Mouse (Mus musculus) left cerebral cortex, adult 11 months (tissue): ENCODE data around the gene Dph3.
"Not testable (repeated sequence)": the region's sequence is repeated elsewhere in the genome, so short reads cannot be mapped to it uniquely, and the experiment has no call there.

Source experiments
- DNase-seq: peaks from one replicate; pipeline ENCODE4 v3.0.0; 2022; ENCODE audit warnings: low spot score

Gene Dph3

GRCm38 (mm10) chr14:32085486-32086201 is at the start of gene Dph3:
Gene Dph3 (minus strand): TSS chr14:32085729.
- peak; percentile 98 for DNase-seq

DNA sequence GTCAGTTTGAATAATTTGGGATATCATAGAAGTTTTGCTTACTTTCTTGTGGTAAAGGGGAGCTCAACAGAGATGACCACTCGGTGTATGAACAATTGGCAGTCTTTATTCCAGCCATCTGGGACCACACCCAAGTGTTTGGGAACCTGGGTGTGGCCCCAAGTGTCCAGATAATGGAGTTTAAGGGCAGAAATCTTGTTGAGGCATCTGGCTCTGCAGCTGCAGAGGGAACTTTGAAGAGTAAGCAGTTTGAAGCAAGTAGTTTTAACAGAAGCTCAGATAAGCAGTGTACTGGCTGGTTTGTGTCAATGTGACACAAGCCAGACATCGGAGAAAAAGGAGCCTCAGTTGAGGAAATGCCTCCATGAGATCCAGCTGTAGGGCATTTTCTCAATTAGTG is 48.8 kb upstream of the Dph3 start:
- DNase-seq, result no peak

DNA sequence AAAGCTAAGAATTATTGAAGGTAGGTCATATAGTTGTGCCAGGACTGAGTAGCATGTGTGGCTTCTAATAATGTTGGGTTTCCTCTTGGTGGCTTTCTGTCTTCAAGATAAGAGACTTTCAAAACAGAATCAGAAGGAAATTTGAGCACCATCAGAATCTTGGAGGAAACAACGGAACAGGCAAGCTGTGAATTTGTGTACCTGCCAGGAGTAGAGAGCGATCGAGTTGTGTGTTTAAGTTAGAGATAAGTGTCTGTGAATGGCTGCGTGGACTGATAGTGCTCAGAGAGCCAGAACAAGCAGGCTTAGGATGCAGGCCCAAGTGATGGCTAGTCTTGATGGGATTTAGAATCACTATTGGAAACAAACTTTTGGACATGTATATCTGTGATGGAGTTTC is 46.3 kb upstream of the Dph3 start:
- no peak for DNase-seq

DNA sequence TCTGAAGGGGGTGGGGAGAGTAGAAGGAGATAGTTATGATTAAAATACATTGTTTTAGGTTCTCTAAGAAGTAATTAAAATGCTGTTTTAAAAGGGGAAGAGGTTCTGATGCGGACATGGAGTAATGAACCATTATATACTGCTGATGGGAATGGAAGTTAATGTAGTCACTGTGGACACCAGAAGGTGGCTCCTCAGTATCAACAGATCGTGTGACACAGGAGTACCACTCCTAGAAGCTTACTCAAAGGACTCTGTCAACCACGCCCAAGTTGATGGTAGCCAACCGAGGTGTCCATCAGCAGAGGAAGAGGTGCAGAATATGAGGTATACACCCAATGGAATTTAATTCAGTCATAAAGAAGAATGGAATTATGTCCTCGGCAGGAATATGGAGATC is 42.9 kb upstream of the Dph3 start:
- DNase-seq, result no peak

DNA sequence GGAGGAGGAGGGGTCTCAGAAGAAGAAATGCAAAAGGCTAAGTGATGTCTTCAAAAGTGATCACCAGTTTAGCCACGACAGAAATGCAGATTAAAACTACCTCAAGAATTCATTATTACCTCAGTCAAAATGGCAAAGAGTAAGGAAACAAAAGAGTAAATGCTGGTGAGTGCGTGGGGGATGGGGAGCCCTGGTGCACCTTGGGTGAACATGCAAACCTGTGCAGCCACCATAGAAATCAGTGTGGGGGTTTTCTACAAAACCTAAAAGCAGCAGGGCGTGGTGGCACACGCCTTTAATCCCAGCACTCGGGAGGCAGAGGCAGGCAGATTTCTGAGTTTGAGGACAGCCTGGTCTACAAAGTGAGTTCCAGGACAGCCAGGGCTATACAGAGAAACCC is 39.7 kb upstream of the Dph3 start:
- DNase-seq, result not testable (repeated sequence)

GRCm38 (mm10) chr14:32124261-32124660 is 38.7 kb upstream of the Dph3 start:
- DNase-seq, result no peak

DNA sequence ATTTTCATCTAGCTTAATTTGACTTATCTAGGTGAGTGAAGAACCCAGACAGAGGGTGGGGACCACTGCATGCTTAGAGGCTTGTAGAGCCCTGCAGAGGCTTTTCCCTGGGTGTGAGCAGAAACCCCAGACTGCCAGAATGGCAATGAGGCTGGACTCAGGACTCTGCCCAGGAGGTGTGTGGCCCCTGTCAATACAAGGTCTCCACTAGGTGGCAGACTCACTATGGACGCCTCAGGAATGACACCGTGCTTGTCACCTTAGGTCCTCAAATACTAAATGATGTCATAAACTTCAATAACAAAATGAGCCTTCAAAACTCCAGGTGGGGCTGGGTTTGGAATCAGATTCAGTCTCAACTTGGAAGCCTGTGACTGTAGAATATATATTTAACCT is 36.4 kb upstream of the Dph3 start:
- no peak for DNase-seq

DNA sequence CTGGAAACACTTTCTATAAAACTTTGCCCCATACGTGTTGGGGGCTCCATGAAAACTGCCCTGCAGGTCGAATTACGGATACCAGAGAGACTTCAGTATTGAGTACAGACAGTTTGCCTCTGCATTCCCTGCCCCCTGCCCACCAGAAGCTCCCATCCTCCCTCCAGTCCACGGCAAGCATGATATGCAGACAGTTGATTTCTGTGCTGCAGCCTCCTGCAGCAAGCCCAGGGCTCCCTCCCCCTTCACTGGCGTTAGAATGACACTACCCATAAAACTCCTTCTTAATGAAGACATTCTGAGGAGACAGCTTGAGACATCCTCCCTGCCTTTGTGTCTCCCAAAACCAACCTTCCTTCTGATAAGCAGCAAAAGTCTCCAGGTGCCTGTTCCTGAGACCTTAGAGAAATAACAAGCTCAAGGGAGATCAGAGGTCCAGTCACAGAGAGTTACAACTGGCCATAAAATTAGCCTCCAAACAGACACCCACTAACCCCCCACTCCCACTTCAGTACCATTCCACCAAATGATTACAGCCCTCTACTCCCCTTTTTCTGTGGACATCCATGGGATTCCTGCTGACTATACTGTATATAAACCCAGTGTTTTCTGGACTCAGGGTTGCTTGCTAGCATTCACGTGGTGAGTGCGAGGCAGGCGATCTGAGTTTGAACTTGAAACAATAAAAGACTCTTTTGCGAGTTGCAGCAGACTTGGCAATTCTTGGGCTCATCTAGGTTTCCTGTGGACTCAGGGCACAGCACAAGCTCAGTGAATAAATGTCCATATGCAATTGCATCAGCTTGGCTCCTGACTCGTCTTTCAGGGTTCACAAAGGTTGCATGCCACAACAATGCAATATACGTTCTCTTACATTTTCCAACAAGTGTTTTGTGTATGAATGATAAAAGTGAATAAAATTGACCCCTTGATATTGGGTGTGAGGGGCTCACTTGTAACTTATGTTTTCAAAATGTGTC is 35.7 kb upstream of the Dph3 start:
- DNase-seq, result no peak

- not testable (repeated sequence) for DNase-seq
Measured at GRCm38 (mm10) chr14:32112124-32112523, 26.6 kb upstream of the Dph3 start.

DNA sequence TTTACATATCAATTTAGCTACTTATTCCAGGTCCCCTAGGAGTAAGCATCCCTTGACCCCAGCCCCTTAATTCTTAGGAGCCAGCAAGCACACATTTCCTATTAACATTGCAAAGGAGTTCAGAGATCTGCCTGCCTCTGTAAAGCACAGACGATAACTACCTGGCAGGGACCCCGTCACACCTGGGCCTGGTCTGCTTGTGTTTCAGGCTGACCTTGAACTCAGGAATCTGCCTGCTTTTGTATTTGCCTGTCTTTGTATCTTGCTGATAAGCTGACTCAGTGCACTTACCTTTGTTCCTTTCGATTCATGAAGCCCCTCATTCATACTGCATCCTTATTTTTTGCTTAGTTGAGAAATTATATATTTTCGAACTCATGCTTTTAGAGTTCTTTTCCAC is 21.4 kb upstream of the Dph3 start:
- no peak for DNase-seq

GRCm38 (mm10) chr14:32105663-32106062 is 20.1 kb upstream of the Dph3 start:
- no peak for DNase-seq

- DNase-seq, result no peak
Measured at GRCm38 (mm10) chr14:32103556-32103955, 18.0 kb upstream of the Dph3 start.

DNA sequence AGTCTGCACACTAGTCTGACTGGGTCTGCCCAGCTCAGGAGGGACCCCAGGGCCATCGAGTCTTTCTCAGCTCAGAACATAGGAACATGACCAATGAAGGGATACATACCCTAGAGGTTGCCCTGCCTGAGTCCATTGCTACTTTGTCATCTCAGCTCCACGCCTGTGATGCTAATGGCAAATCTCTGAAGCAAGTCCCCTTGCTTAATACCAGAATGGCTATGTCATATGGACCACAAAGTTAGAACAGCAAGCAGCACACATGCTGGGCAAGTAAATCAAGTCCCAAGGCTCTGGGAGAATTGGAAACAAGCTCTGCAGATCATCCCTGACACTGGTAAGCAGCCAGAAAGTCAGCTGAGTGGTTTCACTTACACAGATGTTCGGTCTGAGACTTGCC is 13.4 kb upstream of the Dph3 start:
- DNase-seq, result no peak

GRCm38 (mm10) chr14:32097691-32098090 is 12.2 kb upstream of the Dph3 start:
- DNase-seq, result no peak

GRCm38 (mm10) chr14:32096740-32097139 is 11.2 kb upstream of the Dph3 start:
- no peak for DNase-seq

DNA sequence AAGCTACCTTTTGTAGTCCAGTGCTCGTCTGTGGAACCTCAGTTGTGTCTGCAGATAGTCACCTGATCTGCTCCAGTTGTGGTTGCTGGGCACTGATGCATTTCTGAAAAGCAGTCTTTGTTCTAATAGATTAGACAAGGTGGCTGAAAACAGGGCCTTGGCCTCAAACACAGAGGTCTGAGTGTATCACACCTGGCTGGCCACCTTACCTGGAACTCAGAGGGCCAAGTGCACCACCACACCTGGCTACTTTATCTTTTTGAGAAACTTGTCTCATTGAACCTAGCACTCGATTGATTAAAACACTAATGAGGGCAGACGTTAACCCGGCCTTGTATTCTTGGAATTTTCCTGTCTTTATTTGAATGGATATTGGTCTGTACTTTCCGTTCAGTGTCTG is 10.1 kb upstream of the Dph3 start:
- DNase-seq, result no peak

DNA sequence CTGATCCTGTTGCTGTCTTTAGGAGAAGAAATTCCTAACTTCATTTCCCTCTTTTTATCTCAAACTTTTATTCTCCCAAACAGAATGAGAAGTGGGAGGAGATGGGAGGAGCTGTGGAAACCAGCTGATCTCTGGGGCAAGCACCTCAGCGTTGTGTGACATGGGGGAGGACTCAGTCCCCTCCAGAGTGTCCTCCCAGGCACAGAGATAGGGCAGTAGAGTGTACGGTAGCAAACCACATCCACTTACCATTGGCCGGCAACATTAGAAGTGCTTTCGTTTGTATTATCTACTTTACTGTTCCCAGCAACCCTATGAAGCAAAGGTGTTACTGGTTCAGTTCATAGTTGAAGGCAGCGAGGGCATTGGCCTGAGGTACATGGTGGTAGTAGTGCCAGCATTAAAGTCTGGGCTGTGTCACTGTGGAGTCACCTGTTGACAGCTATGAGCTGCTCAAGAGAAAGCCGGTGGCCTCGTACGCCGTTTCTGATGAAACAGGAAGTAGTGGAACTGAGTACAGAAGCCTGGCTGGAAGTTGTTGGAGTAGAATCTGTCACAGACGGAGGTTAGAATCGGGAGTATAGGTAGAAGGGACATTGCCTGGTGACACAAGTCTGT is 8.1 kb upstream of the Dph3 start:
- no peak for DNase-seq

DNA sequence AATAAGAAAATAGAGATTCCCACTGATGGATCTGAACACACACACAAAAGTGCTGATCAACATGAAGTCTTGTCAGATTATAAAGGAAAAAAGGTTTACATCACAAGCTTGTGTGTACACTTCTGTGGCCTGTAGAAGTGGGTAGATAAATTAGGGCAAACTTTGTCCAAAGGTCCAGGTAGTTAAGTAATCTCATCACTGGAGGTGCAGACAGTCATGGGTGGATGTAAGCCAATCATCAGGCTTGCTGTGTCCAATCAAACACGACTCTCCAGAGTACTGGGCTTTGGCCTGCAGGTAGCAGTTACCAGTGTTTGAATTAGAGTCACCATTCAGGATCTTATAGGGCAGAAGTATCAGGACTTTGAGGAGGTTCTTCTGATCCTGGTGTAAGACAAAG is 7.5 kb upstream of the Dph3 start:
- no peak for DNase-seq

- DNase-seq, result no peak
Measured at GRCm38 (mm10) chr14:32091704-32092103, 6.2 kb upstream of the Dph3 start.

- DNase-seq, result no peak
Measured at GRCm38 (mm10) chr14:32091124-32091523, 5.6 kb upstream of the Dph3 start.

- DNase-seq, result not testable (repeated sequence)
Measured at GRCm38 (mm10) chr14:32087584-32088248, 2.2 kb upstream of the Dph3 start.

DNA sequence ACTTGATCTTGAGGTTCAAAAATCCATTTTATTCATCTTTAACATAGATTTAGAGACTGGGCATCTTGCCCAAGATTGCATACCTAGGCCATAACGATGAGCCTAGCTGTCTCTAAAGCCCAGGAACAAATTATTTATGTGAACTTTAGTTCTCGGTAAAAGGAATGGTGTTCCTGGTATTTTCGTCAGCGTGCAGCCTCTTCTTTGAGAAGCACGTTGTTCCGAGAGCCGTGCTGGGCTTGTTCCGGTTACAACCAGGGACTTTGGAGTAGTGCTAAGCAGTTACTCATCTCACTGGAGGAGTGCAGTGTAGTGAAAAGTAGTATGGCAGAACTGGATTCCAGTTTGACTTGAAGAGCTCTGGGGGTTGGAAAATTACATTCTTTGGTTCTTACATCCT is 697 bp upstream of the Dph3 start:
- no peak for DNase-seq
